Mouse (Mus musculus): ENCODE results near the gene Toe1.

DNA sequence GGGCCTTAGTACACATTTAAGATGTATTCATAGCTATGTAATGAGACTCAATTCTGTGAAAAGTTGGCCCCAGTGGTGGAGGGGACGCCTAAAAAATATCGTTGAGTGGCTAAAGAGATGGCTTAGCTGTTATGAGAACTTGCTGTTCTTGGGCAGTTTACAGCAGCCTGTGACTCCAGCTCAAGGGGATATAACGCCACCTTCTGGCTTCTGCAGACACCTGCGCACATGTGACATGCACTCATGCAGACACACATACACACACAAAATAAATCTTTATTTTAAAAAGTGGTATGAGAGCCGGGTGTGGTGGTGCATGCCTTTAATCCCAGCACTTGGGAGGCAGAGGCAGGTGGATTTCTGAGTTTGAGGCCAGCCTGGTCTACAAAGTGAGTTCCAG is 31.0 kb downstream of the Toe1 start:
- TF ChIP-seq CTCF (IDR thresholded peaks at IDR 0.05; ENCODE audit: low read depth, low read length) = no peak
- TF ChIP-seq POLR2A (IDR thresholded peaks at IDR 0.05; ENCODE audit: borderline replicate concordance, low read depth, low read length) = no peak
